Mouse (Mus musculus) liver, embryonic 16.5 days (tissue): ENCODE results near the gene St6galnac6. TPM values are rescaled to one million over a fixed set of nuclear protein-coding genes. Genes with fewer than 3 reads are reported as not detected.

ENCODE experiments used
- ATAC-seq: fragments of 200-750 bp; cut with Nextera tagmentation; 2 replicates; pipeline ENCODE4 v1.8.0; 2017; ENCODE audit warnings: low read depth, mild to moderate bottlenecking, moderate number of reproducible peaks, moderate library complexity
- H3K27ac ChIP-seq: fragments of 300-500 bp; sonication (generic); 2 replicates; pipeline ENCODE4 v1.5.1; 2014; ENCODE audit warnings: mild to moderate bottlenecking, low read length
- H3K27me3 ChIP-seq: fragments of 300-500 bp; sonication (generic); 2 replicates; pipeline ENCODE4 v1.6.1; 2014; ENCODE audit warnings: low read depth, low read length, mixed read lengths; ENCODE audit not compliant: control insufficient read depth, insufficient read depth
- H3K36me3 ChIP-seq: fragments of 300-500 bp; sonication (generic); 2 replicates; pipeline ENCODE4 v1.6.1; 2014; ENCODE audit warnings: mild to moderate bottlenecking; ENCODE audit not compliant: control insufficient read depth, insufficient read depth
- H3K4me1 ChIP-seq: fragments of 300-500 bp; sonication (generic); 2 replicates; pipeline ENCODE4 v1.6.1; 2014; ENCODE audit warnings: low read depth, low read length, mixed read lengths; ENCODE audit not compliant: control insufficient read depth
- H3K4me2 ChIP-seq: fragments of 300-500 bp; sonication (generic); 2 replicates; pipeline ENCODE4 v1.6.1; 2014; ENCODE audit warnings: low read depth, low read length, mixed read lengths
- H3K4me3 ChIP-seq: fragments of 300-500 bp; sonication (generic); 2 replicates; pipeline ENCODE4 v1.5.1; 2014; ENCODE audit warnings: low read depth, mild to moderate bottlenecking, low read length
- H3K9ac ChIP-seq: fragments of 300-500 bp; sonication (generic); 2 replicates; pipeline ENCODE4 v1.6.1; 2014; ENCODE audit warnings: low read depth, low read length
- H3K9me3 ChIP-seq: fragments of 300-500 bp; sonication (generic); replicated peaks from 2 replicates; pipeline ENCODE4 v1.6.1; 2016; ENCODE audit warnings: low read length; ENCODE audit not compliant: control insufficient read depth
- WGBS: fragments of 180-500 bp; shearing (Covaris S2); extraction: QIAGEN DNeasy Blood & Tissue Kit; methylation state at CpG from one replicate; pipeline ENCODE4 v1.1.7; 2014; ENCODE audit not compliant: insufficient replicate concordance; 5-methylcytosine and 5-hydroxymethylcytosine counted together
- polyA plus RNA-seq: library from polyadenylated mRNA; unstranded; fragments of >200 nt; fragmentation: Nextera tagmentation; extraction: Ambion mirVana; gene quantifications from 2 replicates; pipeline ENCODE4 v1.2.1, GENCODE M21; 2015

St6galnac6 gene
- polyA plus RNA-seq, 1 experiment from 2014 or later = 12.8 TPM

- peaks cover 25% of the 10 kb centered on the region for H3K27me3 ChIP-seq
- no peak overlapping the region for H3K9ac ChIP-seq
- no peak overlapping the region; the same call in 1 of the 2 replicates for H3K4me3 ChIP-seq
- H3K27ac ChIP-seq = no peak overlapping the region
- 38% methylated on average over 19 of the region's 19 CpGs for WGBS
- no peaks in the 10 kb centered on the region for H3K9me3 ChIP-seq
- peaks cover 10% of the 10 kb centered on the region; the same call in 1 of the 2 replicates for H3K4me1 ChIP-seq
- peak overlapping the region; percentile 32; the same call in 1 of the 2 replicates for H3K4me2 ChIP-seq
- no peaks in the 10 kb centered on the region for H3K36me3 ChIP-seq
- peak; percentile 57 for ATAC-seq
Measured at GRCm38 (mm10) chr2:32581450-32582095, 17.9 kb upstream of the St6galnac6 start.

GRCm38 (mm10) chr2:32582830-32583799, 16.4 kb upstream of the St6galnac6 start:
- 9% methylated on average over 37 of the region's 37 CpGs for WGBS
- ATAC-seq = peak; percentile 49

GRCm38 (mm10) chr2:32585149-32585714, 14.3 kb upstream of the St6galnac6 start:
- peaks cover 25% of the 10 kb centered on the region for H3K4me1 ChIP-seq
- H3K9me3 ChIP-seq = no peaks in the 10 kb centered on the region
- no peaks in the 10 kb centered on the region for H3K36me3 ChIP-seq
- no peak for ATAC-seq
- H3K9ac ChIP-seq = no peak overlapping the region
- H3K27me3 ChIP-seq = peaks cover under 1% of the 10 kb centered on the region; the same call in 1 of the 2 replicates
- no peak overlapping the region for H3K4me2 ChIP-seq
- no peak overlapping the region for H3K4me3 ChIP-seq
- 78% methylated on average over 7 of the region's 7 CpGs for WGBS
- no peak overlapping the region for H3K27ac ChIP-seq

More at GRCm38 (mm10) chr2:32582830-32583799, 16.4 kb upstream of the St6galnac6 start:
- Histone ChIP-seq H3K4me3 (peak overlapping the region; percentile 35), H3K4me2 (peak overlapping the region; percentile 55), H3K36me3 (no peaks in the 10 kb centered on the region), H3K4me1 (peaks cover 23% of the 10 kb centered on the region), H3K27ac (no peak overlapping the region), H3K9me3 (no peaks in the 10 kb centered on the region), H3K27me3 (peaks cover 19% of the 10 kb centered on the region), H3K9ac (peak overlapping the region; percentile 19; the same call in 1 of the 2 replicates)

- H3K9ac ChIP-seq = peak within 1 kb of the TSS; percentile 60
- WGBS = 0% methylated on average over 38 of the region's 38 CpGs
- peak within 1 kb of the TSS; percentile 66 for H3K4me3 ChIP-seq
- peaks cover 24% of the 10 kb centered on the region for H3K4me1 ChIP-seq
- 0 out of 2 replicates have a peak within 1 kb of the TSS, but pooled peaks have one; percentile 19 for H3K27ac ChIP-seq
- no peaks in the 10 kb centered on the region for H3K36me3 ChIP-seq
- peak within 1 kb of the TSS; percentile 75 for H3K4me2 ChIP-seq
- peak; percentile 85 for ATAC-seq
- H3K9me3 ChIP-seq = no peaks in the 10 kb centered on the region
- no peaks in the 10 kb centered on the region for H3K27me3 ChIP-seq
Measured at GRCm38 (mm10) chr2:32586871-32587351, 12.6 kb upstream of the St6galnac6 start, which contains the start of gene St6galnac4. TSS of gene St6galnac4 (plus strand) at chr2:32587095.

- peak overlapping the region; percentile 66 for H3K4me3 ChIP-seq
- H3K27ac ChIP-seq = 0 out of 2 replicates have a peak overlapping the region, but pooled peaks have one; percentile 19
- ATAC-seq = no peak
- 11% methylated on average over 9 of the region's 9 CpGs for WGBS
- no peaks in the 10 kb centered on the region for H3K9me3 ChIP-seq
- no peaks in the 10 kb centered on the region for H3K36me3 ChIP-seq
- peak overlapping the region; percentile 60 for H3K9ac ChIP-seq
- H3K4me1 ChIP-seq = peaks cover 23% of the 10 kb centered on the region
- H3K4me2 ChIP-seq = peak overlapping the region; percentile 75
- no peaks in the 10 kb centered on the region for H3K27me3 ChIP-seq
Measured at GRCm38 (mm10) chr2:32587731-32588321, 11.7 kb upstream of the St6galnac6 start.

GRCm38 (mm10) chr2:32589213-32589795, 10.2 kb upstream of the St6galnac6 start:
- WGBS = 70% methylated on average over 11 of the region's 11 CpGs
- Histone ChIP-seq H3K27me3 (no peaks in the 10 kb centered on the region), H3K4me2 (no peak overlapping the region), H3K36me3 (no peaks in the 10 kb centered on the region), H3K27ac (no peak overlapping the region), H3K9ac (no peak overlapping the region), H3K4me3 (no peak overlapping the region), H3K9me3 (no peaks in the 10 kb centered on the region), H3K4me1 (peaks cover 18% of the 10 kb centered on the region)
- ATAC-seq = no peak

GRCm38 (mm10) chr2:32590224-32590623, 9.3 kb upstream of the St6galnac6 start:
- WGBS = 67% methylated on average over 10 of the region's 10 CpGs
- Histone ChIP-seq H3K9ac (no peak overlapping the region), H3K4me3 (no peak overlapping the region), H3K27ac (no peak overlapping the region), H3K4me1 (peaks cover 18% of the 10 kb centered on the region), H3K4me2 (no peak overlapping the region), H3K36me3 (no peaks in the 10 kb centered on the region), H3K27me3 (no peaks in the 10 kb centered on the region), H3K9me3 (no peaks in the 10 kb centered on the region)
- no peak for ATAC-seq

GRCm38 (mm10) chr2:32591249-32591648, 8.3 kb upstream of the St6galnac6 start:
- no peaks in the 10 kb centered on the region for H3K36me3 ChIP-seq
- H3K9me3 ChIP-seq = no peaks in the 10 kb centered on the region
- no peak overlapping the region for H3K27ac ChIP-seq
- H3K4me3 ChIP-seq = no peak overlapping the region
- H3K27me3 ChIP-seq = no peaks in the 10 kb centered on the region
- H3K4me1 ChIP-seq = peaks cover 18% of the 10 kb centered on the region
- whole genome bisulfite sequencing = 72% methylated on average over 6 of the region's 6 CpGs
- no peak overlapping the region for H3K9ac ChIP-seq
- ATAC-seq = no peak
- H3K4me2 ChIP-seq = no peak overlapping the region
